23 mouse cellular contexts compared by ENCODE assay signal in genomic region chr10:9785651-9786050, GRCm38 (mm10).
DNase-seq lines count a peak whose midpoint lies in the region; ATAC-seq and TF ChIP-seq lines count a peak whose summit lies in the region.
"Had no signal": no experiment of that assay in that cellular context is flagged by ENCODE, and none has a peak within 500 bp of the region (broad histone marks: within the 10 kb centered on the region; RNA-seq: fewer than 3 reads in every experiment).

No protein-coding gene starts in this region.

- H3K36me3 ChIP-seq in forebrain, postnatal 0 days (ENCODE audit: insufficient read depth): peaks cover 12% of the 10 kb centered on the region; the same call in 1 of the 2 replicates
- H3K36me3 ChIP-seq in forebrain, embryonic 11.5 days (ENCODE audit: control insufficient read depth, insufficient read depth, low read length): no peaks in the 10 kb centered on the region
- H3K36me3 ChIP-seq in lung, embryonic 16.5 days (ENCODE audit: control insufficient read depth, insufficient read depth, low read length): no peaks in the 10 kb centered on the region
- H3K36me3 ChIP-seq in embryonic facial prominence, embryonic 11.5 days (replicated peaks; ENCODE audit: control insufficient read depth, insufficient read depth, low read depth, low read length): no peaks in the 10 kb centered on the region
- H3K36me3 ChIP-seq: heart, embryonic 15.5 days had no signal

- DNase-seq in forebrain, postnatal 0 days: no peak
- no peak for DNase-seq in forebrain, embryonic 11.5 days (ENCODE audit: low spot score)
- no peak for DNase-seq in lung, adult 18-20 months
- DNase-seq in A20 (ENCODE audit: low read depth, low spot score): peak; percentile 20
- DNase-seq in embryonic facial prominence, embryonic 11.5 days (ENCODE audit: low spot score): peak; percentile 9
- DNase-seq in ovary, postnatal 14 days (ENCODE audit: low spot score): no peak
- DNase-seq: adrenal gland, postnatal 36 days; cerebellum, adult 11-12 months; gastrocnemius, postnatal 36 days; heart, postnatal 36 days; kidney, adult 9 months; kidney, postnatal 14 days; right cerebral cortex, postnatal 14 days; spleen, adult 18-20 months; thymus, postnatal 36 days had no signal

- 68% methylated on average over 6 of the region's 6 CpGs for WGBS in forebrain, postnatal 0 days
- WGBS in forebrain, embryonic 11.5 days: 85% methylated on average over 6 of the region's 6 CpGs
- WGBS in lung, embryonic 16.5 days: 46% methylated on average over 6 of the region's 6 CpGs
- 78% methylated on average over 6 of the region's 6 CpGs for WGBS in embryonic facial prominence, embryonic 11.5 days

- no peak for TF ChIP-seq CTCF in forebrain, postnatal 0 days (IDR thresholded peaks at IDR 0.05; ENCODE audit: low read depth)

- H3K4me1 ChIP-seq in forebrain, postnatal 0 days (ENCODE audit: insufficient read depth): no peaks in the 10 kb centered on the region
- no peaks in the 10 kb centered on the region for H3K4me1 ChIP-seq in forebrain, embryonic 11.5 days (replicated peaks; ENCODE audit: control insufficient read depth, insufficient read depth, low read length)
- H3K4me1 ChIP-seq in lung, embryonic 16.5 days (replicated peaks; ENCODE audit: control insufficient read depth, insufficient read depth, low read length): no peaks in the 10 kb centered on the region
- no peaks in the 10 kb centered on the region for H3K4me1 ChIP-seq in embryonic facial prominence, embryonic 11.5 days (ENCODE audit: control insufficient read depth, insufficient read depth, low read length)
- H3K4me1 ChIP-seq: embryonic facial prominence, embryonic 13.5 days; heart, embryonic 15.5 days; hindbrain, embryonic 13.5 days; midbrain, embryonic 10.5 days; neural tube, embryonic 15.5 days had no signal

- H3K4me2 ChIP-seq in forebrain, postnatal 0 days (ENCODE audit: low read depth): no peak overlapping the region
- H3K4me2 ChIP-seq in forebrain, embryonic 11.5 days (ENCODE audit: low read depth, low read length, severe bottlenecking): no peak overlapping the region
- H3K4me2 ChIP-seq in lung, embryonic 16.5 days (ENCODE audit: low read depth, low read length): peak overlapping the region; percentile 22; the same call in 1 of the 2 replicates
- no peak overlapping the region for H3K4me2 ChIP-seq in embryonic facial prominence, embryonic 11.5 days (ENCODE audit: low read depth, low read length)
- H3K4me2 ChIP-seq: embryonic facial prominence, embryonic 13.5 days; heart, embryonic 15.5 days; hindbrain, embryonic 13.5 days; neural tube, embryonic 15.5 days had no signal

- H3K27ac ChIP-seq in forebrain, postnatal 0 days (ENCODE audit: low read depth, low read length): no peak overlapping the region; the same call in 1 of the 2 replicates
- no peak overlapping the region for H3K27ac ChIP-seq in forebrain, embryonic 11.5 days (ENCODE audit: low read depth, low read length)
- no peak overlapping the region for H3K27ac ChIP-seq in lung, embryonic 16.5 days (ENCODE audit: low read length)
- no peak overlapping the region for H3K27ac ChIP-seq in embryonic facial prominence, embryonic 11.5 days (replicated peaks; ENCODE audit: low read depth, low read length)
- H3K27ac ChIP-seq: embryonic facial prominence, embryonic 13.5 days; heart, embryonic 15.5 days; hindbrain, embryonic 13.5 days; midbrain, embryonic 10.5 days; neural tube, embryonic 15.5 days had no signal

- H3K27me3 ChIP-seq in forebrain, postnatal 0 days (ENCODE audit: insufficient read depth, low read length): no peaks in the 10 kb centered on the region
- no peaks in the 10 kb centered on the region for H3K27me3 ChIP-seq in forebrain, embryonic 11.5 days (ENCODE audit: control insufficient read depth, insufficient read depth, low read length)
- H3K27me3 ChIP-seq in lung, embryonic 16.5 days (ENCODE audit: control insufficient read depth, insufficient read depth, low read depth, low read length): no peaks in the 10 kb centered on the region
- H3K27me3 ChIP-seq in embryonic facial prominence, embryonic 11.5 days (ENCODE audit: control insufficient read depth, insufficient read depth, low read length): no peaks in the 10 kb centered on the region
- H3K27me3 ChIP-seq: embryonic facial prominence, embryonic 13.5 days; heart, embryonic 15.5 days; hindbrain, embryonic 13.5 days; neural tube, embryonic 15.5 days had no signal

- no peak overlapping the region for H3K4me3 ChIP-seq in forebrain, postnatal 0 days (ENCODE audit: low read depth, low read length)
- no peak overlapping the region for H3K4me3 ChIP-seq in forebrain, embryonic 11.5 days (ENCODE audit: low read depth, low read length)
- H3K4me3 ChIP-seq in lung, embryonic 16.5 days (ENCODE audit: low read length): no peak overlapping the region
- no peak overlapping the region for H3K4me3 ChIP-seq in embryonic facial prominence, embryonic 11.5 days (ENCODE audit: low read depth, low read length)
- H3K4me3 ChIP-seq: embryonic facial prominence, embryonic 13.5 days; heart, embryonic 15.5 days; hindbrain, embryonic 13.5 days; midbrain, embryonic 10.5 days; neural tube, embryonic 15.5 days had no signal

- no peak overlapping the region for H3K9ac ChIP-seq in forebrain, postnatal 0 days
- H3K9ac ChIP-seq in forebrain, embryonic 11.5 days (ENCODE audit: low read length): no peak overlapping the region
- no peak overlapping the region for H3K9ac ChIP-seq in lung, embryonic 16.5 days (ENCODE audit: low read length)
- H3K9ac ChIP-seq in embryonic facial prominence, embryonic 11.5 days (replicated peaks; ENCODE audit: low read length): no peak overlapping the region
- H3K9ac ChIP-seq: embryonic facial prominence, embryonic 13.5 days; heart, embryonic 15.5 days; hindbrain, embryonic 13.5 days; neural tube, embryonic 15.5 days had no signal

- ATAC-seq in forebrain, postnatal 0 days: peak; percentile 51; the same call in 1 of the 2 replicates
- ATAC-seq in forebrain, embryonic 11.5 days (replicated peaks; ENCODE audit: low FRiP score): no peak
- ATAC-seq in lung, embryonic 16.5 days (ENCODE audit: low read depth): peak; percentile 71; the same call in 1 of the 2 replicates
- ATAC-seq in embryonic facial prominence, embryonic 11.5 days (replicated peaks; ENCODE audit: insufficient number of reproducible peaks, low FRiP score, low TSS enrichment, low read depth): no peak
- ATAC-seq: CD4-positive, CD25-positive, alpha-beta regulatory T cell, adult 4 months; forebrain, embryonic 16.5 days had no signal

- H3K9me3 ChIP-seq in forebrain, postnatal 0 days (ENCODE audit: low read length): no peaks in the 10 kb centered on the region
- H3K9me3 ChIP-seq in forebrain, embryonic 11.5 days (ENCODE audit: control insufficient read depth, low read length): no peaks in the 10 kb centered on the region
- H3K9me3 ChIP-seq in lung, embryonic 16.5 days (ENCODE audit: control insufficient read depth, low read length): no peaks in the 10 kb centered on the region
- no peaks in the 10 kb centered on the region for H3K9me3 ChIP-seq in embryonic facial prominence, embryonic 11.5 days (replicated peaks; ENCODE audit: control insufficient read depth, low read length)
- H3K9me3 ChIP-seq: embryonic facial prominence, embryonic 13.5 days; heart, embryonic 15.5 days; hindbrain, embryonic 13.5 days; midbrain, embryonic 10.5 days; neural tube, embryonic 15.5 days had no signal

Comparison
In these comparisons a context has a peak if more than half of its experiments do, and no peak if none do; other contexts are left out.
1. ATAC-seq: peak in forebrain, postnatal 0 days (single experiment) and lung, embryonic 16.5 days (single experiment); none in forebrain, embryonic 11.5 days (single experiment) and embryonic facial prominence, embryonic 11.5 days (single experiment).
2. DNase-seq: peak in A20 (single experiment) and embryonic facial prominence, embryonic 11.5 days (single experiment); none in forebrain, postnatal 0 days (single experiment), forebrain, embryonic 11.5 days (single experiment), lung, adult 18-20 months (0 of 2) and ovary, postnatal 14 days (single experiment).